Mouse (Mus musculus) neural tube, embryonic 12.5 days (tissue): Measurements from ENCODE around the gene Vmn2r74. TPM values are rescaled to one million over a fixed set of nuclear protein-coding genes. Genes with fewer than 3 reads are reported as not detected.

Experiments used
- ATAC-seq: fragments of 200-750 bp; cut with Nextera tagmentation; 2 replicates; pipeline ENCODE4 v1.8.0; 2017; ENCODE audit warnings: low read depth, mild to moderate bottlenecking, moderate TSS enrichment, moderate library complexity; ENCODE audit not compliant: low FRiP score
- H3K27ac ChIP-seq: fragments of 300-500 bp; sonication (generic); 2 replicates; pipeline ENCODE4 v1.5.1; 2016
- H3K27me3 ChIP-seq: fragments of 300-500 bp; sonication (generic); replicated peaks from 2 replicates; pipeline ENCODE4 v1.6.1; 2016; ENCODE audit warnings: mild to moderate bottlenecking
- H3K36me3 ChIP-seq: fragments of 300-500 bp; sonication (generic); 2 replicates; pipeline ENCODE4 v1.6.1; 2016; ENCODE audit warnings: mild to moderate bottlenecking
- H3K4me1 ChIP-seq: fragments of 300-500 bp; sonication (generic); 2 replicates; pipeline ENCODE4 v1.6.1; 2016
- H3K4me2 ChIP-seq: fragments of 300-500 bp; sonication (generic); replicated peaks from 2 replicates; pipeline ENCODE4 v1.6.1; 2016; ENCODE audit warnings: mild to moderate bottlenecking
- H3K4me3 ChIP-seq: fragments of 300-500 bp; sonication (generic); 2 replicates; pipeline ENCODE4 v1.5.1; 2016
- H3K9ac ChIP-seq: fragments of 300-500 bp; sonication (generic); 2 replicates; pipeline ENCODE4 v1.6.1; 2016; ENCODE audit warnings: mild to moderate bottlenecking
- H3K9me3 ChIP-seq: fragments of 300-500 bp; sonication (generic); 2 replicates; pipeline ENCODE4 v1.6.1; 2016; ENCODE audit warnings: mild to moderate bottlenecking
- WGBS: fragments of 180-500 bp; shearing (Covaris S2); methylation state at CpG from one replicate; pipeline ENCODE4 v1.1.7; 2016; 5-methylcytosine and 5-hydroxymethylcytosine counted together
- polyA plus RNA-seq: library from polyadenylated mRNA; unstranded; fragments of >200 nt; fragmentation: Nextera tagmentation; extraction: Ambion mirVana; gene quantifications from 2 replicates; pipeline ENCODE4 v1.2.1, GENCODE M21; 2016

Vmn2r74 gene
- not detected in 2 replicates for polyA plus RNA-seq

- no peaks in the 10 kb centered on the region for H3K27me3 ChIP-seq
- no peak within 1 kb of the TSS for H3K9ac ChIP-seq
- H3K4me1 ChIP-seq: no peaks in the 10 kb centered on the region
- H3K4me2 ChIP-seq: no peak within 1 kb of the TSS
- no peak within 1 kb of the TSS for H3K4me3 ChIP-seq
- no peaks in the 10 kb centered on the region for H3K9me3 ChIP-seq
- H3K27ac ChIP-seq: no peak within 1 kb of the TSS
- ATAC-seq: no peak
- H3K36me3 ChIP-seq: no peaks in the 10 kb centered on the region
These were observed at the start of gene Vmn2r74 for GRCm38 (mm10) chr7:85961529-85961928. TSS of gene Vmn2r74 (minus strand) at chr7:85961629.

GRCm38 (mm10) chr7:86007533-86007932 is 46.1 kb upstream of the Vmn2r74 start:
- WGBS: 92% methylated on average over 2 of the region's 2 CpGs
- H3K4me3 ChIP-seq: no peak overlapping the region
- no peaks in the 10 kb centered on the region for H3K27me3 ChIP-seq
- no peaks in the 10 kb centered on the region for H3K4me1 ChIP-seq
- H3K27ac ChIP-seq: no peak overlapping the region
- no peak overlapping the region for H3K9ac ChIP-seq
- peaks cover 25% of the 10 kb centered on the region for H3K9me3 ChIP-seq
- no peak for ATAC-seq
- H3K36me3 ChIP-seq: no peaks in the 10 kb centered on the region
- no peak overlapping the region for H3K4me2 ChIP-seq

Other genes with a start within 250 kb of the Vmn2r74 start
- not detected in 2 replicates for gene Vmn2r72, start 206.5 kb downstream of the Vmn2r74 start, polyA plus RNA-seq
- gene Vmn2r73, start 85.4 kb downstream of the Vmn2r74 start, polyA plus RNA-seq: not detected in 2 replicates
- gene Vmn2r75, start 210.1 kb upstream of the Vmn2r74 start, polyA plus RNA-seq: not detected in 2 replicates